Mouse (Mus musculus) intestine, embryonic 15.5 days (tissue): Measurements from ENCODE around the gene Taf8. TPM values are rescaled to one million over a fixed set of nuclear protein-coding genes. Genes with fewer than 3 reads are reported as not detected.

Source experiments
- ATAC-seq: fragments of 200-750 bp; cut with Nextera tagmentation; 2 replicates; pipeline ENCODE4 v1.8.0; 2017; ENCODE audit warnings: moderate TSS enrichment, moderate library complexity
- H3K27ac ChIP-seq: fragments of 300-500 bp; sonication (generic); 2 replicates; pipeline ENCODE4 v1.5.1; 2015; ENCODE audit warnings: mild to moderate bottlenecking, inconsistent platforms
- H3K27me3 ChIP-seq: fragments of 300-500 bp; sonication (generic); replicated peaks from 2 replicates; pipeline ENCODE4 v1.6.1; 2015; ENCODE audit warnings: inconsistent platforms
- H3K36me3 ChIP-seq: fragments of 300-500 bp; sonication (generic); 2 replicates; pipeline ENCODE4 v1.6.1; 2015; ENCODE audit warnings: inconsistent platforms
- H3K4me1 ChIP-seq: fragments of 300-500 bp; sonication (generic); replicated peaks from 2 replicates; pipeline ENCODE4 v1.6.1; 2015; ENCODE audit warnings: inconsistent platforms
- H3K4me2 ChIP-seq: fragments of 300-500 bp; sonication (generic); replicated peaks from 2 replicates; pipeline ENCODE4 v1.6.1; 2015; ENCODE audit warnings: mild to moderate bottlenecking, inconsistent platforms
- H3K4me3 ChIP-seq: fragments of 300-500 bp; sonication (generic); replicated peaks from 2 replicates; pipeline ENCODE4 v1.5.1; 2015; ENCODE audit warnings: inconsistent platforms
- H3K9ac ChIP-seq: fragments of 300-500 bp; sonication (generic); 2 replicates; pipeline ENCODE4 v1.6.1; 2015; ENCODE audit warnings: inconsistent platforms
- H3K9me3 ChIP-seq: fragments of 300-500 bp; sonication (generic); 2 replicates; pipeline ENCODE4 v1.6.1; 2016; ENCODE audit warnings: inconsistent platforms
- WGBS: fragments of 180-500 bp; shearing (Covaris S2); methylation state at CpG from one replicate; pipeline ENCODE4 v1.1.7; 2015; 5-methylcytosine and 5-hydroxymethylcytosine counted together
- polyA plus RNA-seq: library from polyadenylated mRNA; unstranded; fragments of >200 nt; fragmentation: Nextera tagmentation; extraction: Ambion mirVana; gene quantifications from 2 replicates; pipeline ENCODE4 v1.2.1, GENCODE M21; 2015

The Taf8 gene
- polyA plus RNA-seq, 1 experiment from 2014 or later: 20.4 TPM

- 1% methylated on average over 45 of the region's 45 CpGs for WGBS
- peak; percentile 88 for ATAC-seq
These were observed 65.8 kb downstream of the Taf8 start, which contains the start of gene AI661453 for GRCm38 (mm10) chr17:47436156-47436906. Gene AI661453, plus strand, starts transcription at chr17:47436615.

More at GRCm38 (mm10) chr17:47436156-47436906, 65.8 kb downstream of the Taf8 start, which contains the start of gene AI661453:
- Histone ChIP-seq H3K9me3 (no peaks in the 10 kb centered on the region), H3K9ac (peak within 1 kb of the TSS; percentile 60), H3K36me3 (no peaks in the 10 kb centered on the region), H3K27ac (peak within 1 kb of the TSS; percentile 71), H3K4me2 (peak within 1 kb of the TSS; percentile 68), H3K4me1 (peaks cover 29% of the 10 kb centered on the region), H3K4me3 (peak within 1 kb of the TSS; percentile 50), H3K27me3 (peaks cover 5% of the 10 kb centered on the region)

Other genes with a start within 250 kb of the Taf8 start
- 75.5 and 83.0 TPM in 2 replicates for gene Mrps10, start 133.4 kb downstream of the Taf8 start, polyA plus RNA-seq
- gene Guca1b, start 116.9 kb downstream of the Taf8 start, polyA plus RNA-seq: 0.52 and 0.78 TPM in 2 replicates
- gene Guca1a, start 101.7 kb downstream of the Taf8 start, polyA plus RNA-seq: 2.0 and 2.3 TPM in 2 replicates
- gene AI661453, start 65.7 kb downstream of the Taf8 start, polyA plus RNA-seq: 3.1 and 3.7 TPM in 2 replicates
- gene 1700001C19Rik, start 64.9 kb downstream of the Taf8 start, polyA plus RNA-seq: 0.28 and 0.38 TPM in 2 replicates
- gene Ccnd3, start 2.8 kb upstream of the Taf8 start, polyA plus RNA-seq: 394 and 407 TPM in 2 replicates
- gene Bysl, start 109.2 kb upstream of the Taf8 start, polyA plus RNA-seq: 20.1 and 22.4 TPM in 2 replicates
- gene Med20, start 109.3 kb upstream of the Taf8 start, polyA plus RNA-seq: 39.8 and 41.2 TPM in 2 replicates
- 0.54 and 0.88 TPM in 2 replicates for gene Gm20517, start 109.3 kb upstream of the Taf8 start, polyA plus RNA-seq
- gene Usp49, start 128.4 kb upstream of the Taf8 start, polyA plus RNA-seq: 5.9 and 6.3 TPM in 2 replicates
- 425 and 452 TPM in 2 replicates for gene Tomm6, start 186.1 kb upstream of the Taf8 start, polyA plus RNA-seq
- gene Frs3, start 186.7 kb upstream of the Taf8 start, polyA plus RNA-seq: 4.8 and 5.5 TPM in 2 replicates
- 0.18 and 0.24 TPM in 2 replicates for gene Gm21981, start 192.2 kb upstream of the Taf8 start, polyA plus RNA-seq
- gene Prickle4, start 192.4 kb upstream of the Taf8 start, polyA plus RNA-seq: 0.40 and 0.52 TPM in 2 replicates
- gene Pgc, start 224.6 kb upstream of the Taf8 start, polyA plus RNA-seq: 0.93 and 0.99 TPM in 2 replicates
- gene Tfeb, start 234.7 kb upstream of the Taf8 start, polyA plus RNA-seq: 22.4 and 22.8 TPM in 2 replicates